Mouse (Mus musculus) midbrain, embryonic 12.5 days (tissue): Measurements from ENCODE around the gene Snph. TPM values are rescaled to one million over a fixed set of nuclear protein-coding genes. Genes with fewer than 3 reads are reported as not detected.

Source experiments
- ATAC-seq: fragments of 200-750 bp; cut with Nextera tagmentation; 2 replicates; pipeline ENCODE4 v1.8.0; 2017; ENCODE audit warnings: low read depth, moderate TSS enrichment, moderate library complexity; ENCODE audit not compliant: low FRiP score
- H3K27ac ChIP-seq: fragments of 300-500 bp; sonication (generic); replicated peaks from 2 replicates; pipeline ENCODE4 v1.5.1; 2016; ENCODE audit warnings: mild to moderate bottlenecking
- H3K27me3 ChIP-seq: fragments of 300-500 bp; sonication (generic); 2 replicates; pipeline ENCODE4 v1.6.1; 2016; ENCODE audit warnings: mild to moderate bottlenecking
- H3K36me3 ChIP-seq: fragments of 300-500 bp; sonication (generic); 2 replicates; pipeline ENCODE4 v1.6.1; 2016
- H3K4me1 ChIP-seq: fragments of 300-500 bp; sonication (generic); 2 replicates; pipeline ENCODE4 v1.6.1; 2016
- H3K4me2 ChIP-seq: fragments of 300-500 bp; sonication (generic); replicated peaks from 2 replicates; pipeline ENCODE4 v1.6.1; 2016; ENCODE audit warnings: mild to moderate bottlenecking, moderate library complexity
- H3K4me3 ChIP-seq: fragments of 300-500 bp; sonication (generic); 2 replicates; pipeline ENCODE4 v1.5.1; 2016; ENCODE audit warnings: mild to moderate bottlenecking
- H3K9ac ChIP-seq: fragments of 300-500 bp; sonication (generic); replicated peaks from 2 replicates; pipeline ENCODE4 v1.6.1; 2016; ENCODE audit warnings: mild to moderate bottlenecking, moderate library complexity
- H3K9me3 ChIP-seq: fragments of 300-500 bp; sonication (generic); 2 replicates; pipeline ENCODE4 v1.6.1; 2016; ENCODE audit warnings: mild to moderate bottlenecking
- WGBS: fragments of 180-500 bp; shearing (Covaris S2); methylation state at CpG from one replicate; pipeline ENCODE4 v1.1.7; 2016; 5-methylcytosine and 5-hydroxymethylcytosine counted together
- polyA plus RNA-seq: library from polyadenylated mRNA; unstranded; fragments of >200 nt; fragmentation: Nextera tagmentation; extraction: Ambion mirVana; gene quantifications from 2 replicates; pipeline ENCODE4 v1.2.1, GENCODE M21; 2016

Snph gene
- polyA plus RNA-seq: 5.5 and 6.3 TPM in 2 replicates

DNA sequence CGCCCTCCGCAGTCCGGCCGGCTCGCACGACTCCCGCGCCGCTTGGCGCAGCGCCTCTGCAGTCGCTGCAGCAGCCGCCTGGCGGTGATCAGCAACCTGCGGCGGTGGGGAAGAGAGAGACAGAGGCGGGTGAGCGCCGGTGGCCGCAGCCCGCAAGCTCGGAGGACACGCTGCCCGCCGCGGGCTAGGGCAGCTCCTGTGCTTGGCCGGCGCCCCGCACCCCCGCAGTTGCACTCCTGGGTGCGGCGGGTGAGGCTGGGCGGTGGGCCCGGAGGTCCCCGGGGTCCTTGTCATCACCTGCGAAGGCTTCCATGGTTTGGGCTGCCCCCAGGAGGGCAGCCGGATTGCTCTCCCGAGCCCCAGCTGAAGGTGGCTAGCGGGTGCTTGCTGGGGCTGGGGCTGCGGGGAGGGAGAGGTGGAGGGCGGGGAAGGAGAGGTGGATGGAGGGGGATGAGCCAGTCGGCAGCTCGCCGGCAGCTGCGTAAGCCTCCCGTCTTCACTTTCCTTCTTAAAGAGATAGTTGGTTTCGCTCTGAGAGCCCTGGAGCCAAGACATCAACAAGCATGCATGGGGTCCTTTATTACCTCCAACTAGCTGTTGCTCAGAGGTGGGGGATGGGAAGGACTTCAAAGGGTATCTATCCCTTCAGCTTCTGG, at the start of gene Snph:
Gene Snph (minus strand): TSS at position 435 of the 656 bp plus-strand sequence.
- Histone ChIP-seq H3K27ac (peak within 1 kb of the TSS; percentile 72), H3K9me3 (no peaks in the 10 kb centered on the region), H3K9ac (peak within 1 kb of the TSS; percentile 66), H3K36me3 (no peaks in the 10 kb centered on the region), H3K27me3 (peaks cover 34% of the 10 kb centered on the region), H3K4me1 (peaks cover 8% of the 10 kb centered on the region), H3K4me2 (peak within 1 kb of the TSS; percentile 93), H3K4me3 (peak within 1 kb of the TSS; percentile 68)
- under 1% methylated on average over 44 of the region's 47 CpGs for WGBS
- ATAC-seq: peak; percentile 87

- WGBS: 69% methylated on average over 2 of the region's 2 CpGs
- Histone ChIP-seq H3K9me3 (no peaks in the 10 kb centered on the region), H3K4me1 (no peaks in the 10 kb centered on the region), H3K9ac (no peak overlapping the region), H3K4me3 (no peak overlapping the region), H3K4me2 (no peak overlapping the region), H3K27me3 (no peaks in the 10 kb centered on the region; the same call in 1 of the 2 replicates), H3K27ac (no peak overlapping the region), H3K36me3 (no peaks in the 10 kb centered on the region)
- ATAC-seq: no peak
Observed at GRCm38 (mm10) chr2:151676234-151676633, 43.8 kb upstream of the Snph start.

- 79% methylated on average over 1 of the region's 1 CpGs for WGBS
- Histone ChIP-seq H3K36me3 (no peaks in the 10 kb centered on the region), H3K27ac (no peak overlapping the region), H3K27me3 (peaks cover 15% of the 10 kb centered on the region), H3K9ac (no peak overlapping the region), H3K9me3 (no peaks in the 10 kb centered on the region), H3K4me2 (no peak overlapping the region), H3K4me3 (no peak overlapping the region), H3K4me1 (no peaks in the 10 kb centered on the region)
- ATAC-seq: 0 out of 2 replicates have a peak, but pooled peaks have one; percentile 6
Observed at GRCm38 (mm10) chr2:151670968-151671329, 38.6 kb upstream of the Snph start.

- peak overlapping the region; percentile 7; the same call in 1 of the 2 replicates for H3K4me3 ChIP-seq
- 39% methylated on average over 45 of the region's 48 CpGs for WGBS
Observed at GRCm38 (mm10) chr2:151670026-151670967, 37.9 kb upstream of the Snph start.

DNA sequence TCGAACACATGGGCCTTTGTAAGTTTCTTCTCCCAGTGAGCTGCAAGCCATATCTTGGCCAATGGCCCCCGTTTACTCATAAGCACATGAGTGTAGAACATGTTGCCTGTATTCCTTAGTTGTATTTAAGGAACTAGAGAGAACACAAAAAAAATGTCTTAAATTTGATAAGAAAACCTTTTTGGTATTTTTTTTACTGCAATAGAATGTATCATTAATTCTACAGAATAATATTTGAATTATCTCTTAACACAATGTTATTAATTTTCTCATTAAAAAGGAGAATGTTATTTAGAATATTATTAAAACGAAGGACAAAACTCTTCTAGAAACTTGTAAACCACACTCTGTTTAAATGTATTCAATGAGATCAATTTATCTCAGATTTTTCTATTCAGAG, 36.0 kb upstream of the Snph start, which contains the start of gene Rad21l:
Gene Rad21l (minus strand): TSS at position 101 of the 400 bp plus-strand sequence.
- H3K4me3 ChIP-seq: no peak within 1 kb of the TSS
- H3K27me3 ChIP-seq: peaks cover 15% of the 10 kb centered on the region
- no peak for ATAC-seq
- no peaks in the 10 kb centered on the region for H3K36me3 ChIP-seq
- no peak within 1 kb of the TSS for H3K4me2 ChIP-seq
- no peak within 1 kb of the TSS for H3K27ac ChIP-seq
- WGBS: 75% methylated on average over 3 of the region's 3 CpGs
- no peaks in the 10 kb centered on the region for H3K4me1 ChIP-seq
- no peak within 1 kb of the TSS for H3K9ac ChIP-seq
- no peaks in the 10 kb centered on the region for H3K9me3 ChIP-seq

More at GRCm38 (mm10) chr2:151670026-151670967, 37.9 kb upstream of the Snph start:
- Histone ChIP-seq H3K27ac (no peak overlapping the region), H3K27me3 (peaks cover 15% of the 10 kb centered on the region), H3K36me3 (no peaks in the 10 kb centered on the region), H3K4me2 (peak overlapping the region; percentile 37), H3K9me3 (no peaks in the 10 kb centered on the region), H3K4me1 (no peaks in the 10 kb centered on the region), H3K9ac (no peak overlapping the region)
- ATAC-seq: peak; percentile 68

- WGBS: 72% methylated on average over 1 of the region's 1 CpGs
- ATAC-seq: no peak
- no peak overlapping the region for H3K4me3 ChIP-seq
Observed at GRCm38 (mm10) chr2:151652053-151652452, 19.7 kb upstream of the Snph start.

DNA sequence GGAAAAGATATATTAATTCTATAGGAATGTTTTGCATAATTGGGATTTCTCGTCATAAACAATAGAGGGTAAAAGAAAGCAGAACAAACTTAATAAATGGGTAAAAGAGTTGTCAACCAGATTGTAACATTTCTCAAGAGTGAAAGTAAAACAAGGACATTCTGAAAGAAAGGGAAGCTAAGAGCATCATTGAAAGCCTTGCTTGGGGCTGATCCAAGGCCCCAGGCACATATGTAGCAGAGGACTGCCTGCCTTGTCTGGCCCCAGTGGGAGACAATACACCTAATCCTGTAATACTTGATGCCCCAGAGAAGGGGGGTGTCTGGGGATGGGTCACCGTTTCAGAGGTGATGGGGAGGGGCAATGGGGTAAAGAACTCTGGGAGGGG, 3.6 kb upstream of the Snph start:
- Histone ChIP-seq H3K9ac (no peak overlapping the region), H3K36me3 (no peaks in the 10 kb centered on the region), H3K4me1 (peaks cover 8% of the 10 kb centered on the region), H3K4me3 (no peak overlapping the region), H3K9me3 (no peaks in the 10 kb centered on the region), H3K27me3 (peaks cover 20% of the 10 kb centered on the region), H3K27ac (no peak overlapping the region), H3K4me2 (no peak overlapping the region)
- 56% methylated on average over 2 of the region's 2 CpGs for WGBS
- ATAC-seq: no peak

More at GRCm38 (mm10) chr2:151652053-151652452, 19.7 kb upstream of the Snph start:
- Histone ChIP-seq H3K36me3 (no peaks in the 10 kb centered on the region), H3K4me2 (no peak overlapping the region), H3K9ac (no peak overlapping the region), H3K4me1 (no peaks in the 10 kb centered on the region), H3K9me3 (no peaks in the 10 kb centered on the region), H3K27me3 (no peaks in the 10 kb centered on the region), H3K27ac (no peak overlapping the region)

GRCm38 (mm10) chr2:151635362-151636014, 3.1 kb upstream of the Snph start:
- H3K9me3 ChIP-seq: no peaks in the 10 kb centered on the region
- H3K27me3 ChIP-seq: peaks cover 25% of the 10 kb centered on the region
- 72% methylated on average over 9 of the region's 9 CpGs for WGBS
- peaks cover 8% of the 10 kb centered on the region for H3K4me1 ChIP-seq
- no peak overlapping the region for H3K9ac ChIP-seq
- H3K4me2 ChIP-seq: no peak overlapping the region
- no peaks in the 10 kb centered on the region for H3K36me3 ChIP-seq
- no peak for ATAC-seq
- no peak overlapping the region for H3K4me3 ChIP-seq
- no peak overlapping the region for H3K27ac ChIP-seq

DNA sequence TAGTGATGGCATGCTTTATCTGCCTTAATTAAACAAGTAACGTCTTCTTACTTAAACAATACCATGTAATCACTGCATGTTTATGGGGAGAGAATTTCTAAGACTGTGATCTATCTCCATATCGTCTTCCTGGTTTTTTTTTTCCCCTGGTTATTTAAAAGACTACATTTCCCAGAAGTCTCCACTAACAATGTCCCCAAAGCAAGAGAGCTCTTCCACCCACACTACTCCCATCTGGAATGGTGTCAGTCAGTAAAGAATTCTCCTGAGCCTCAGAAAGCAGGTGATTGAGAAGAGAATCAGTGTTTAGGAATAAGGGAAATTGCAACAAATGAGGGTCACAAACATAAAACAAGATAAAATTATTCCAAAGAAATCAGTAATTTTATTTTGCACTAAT, 2.5 kb upstream of the Snph start:
- no peak for ATAC-seq
- H3K9ac ChIP-seq: no peak overlapping the region
- no peak overlapping the region for H3K27ac ChIP-seq
- no peak overlapping the region for H3K4me3 ChIP-seq
- no peak overlapping the region for H3K4me2 ChIP-seq
- peaks cover 8% of the 10 kb centered on the region for H3K4me1 ChIP-seq
- no peaks in the 10 kb centered on the region for H3K36me3 ChIP-seq
- no peaks in the 10 kb centered on the region for H3K9me3 ChIP-seq
- peaks cover 29% of the 10 kb centered on the region for H3K27me3 ChIP-seq
- WGBS: 36% methylated on average over 2 of the region's 2 CpGs

DNA sequence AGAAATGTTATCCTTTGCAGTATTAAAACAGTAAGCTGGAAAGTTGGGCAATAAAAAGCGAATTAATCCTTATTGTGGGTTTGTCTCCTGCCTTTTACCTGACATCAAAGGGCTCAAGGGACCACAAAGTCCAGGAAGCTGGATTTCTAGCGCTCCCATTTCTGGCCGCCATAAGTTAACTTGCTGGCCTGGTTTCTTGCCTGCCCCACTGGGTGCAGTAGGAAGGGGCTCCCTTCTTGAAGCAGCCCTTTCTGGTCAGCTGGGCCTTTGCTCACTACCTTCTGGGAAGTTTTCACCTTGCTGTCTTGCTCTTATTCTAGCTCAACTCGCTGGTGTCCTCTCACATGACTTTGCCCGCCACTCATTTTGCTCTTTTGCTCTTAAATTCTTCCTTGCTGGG, 589 bp upstream of the Snph start:
- H3K36me3 ChIP-seq: no peaks in the 10 kb centered on the region
- peaks cover 34% of the 10 kb centered on the region for H3K27me3 ChIP-seq
- no peaks in the 10 kb centered on the region for H3K9me3 ChIP-seq
- H3K27ac ChIP-seq: no peak overlapping the region
- WGBS: 29% methylated on average over 5 of the region's 5 CpGs
- H3K4me2 ChIP-seq: peak overlapping the region; percentile 93; the same call in 1 of the 2 replicates
- peaks cover 8% of the 10 kb centered on the region for H3K4me1 ChIP-seq
- peak overlapping the region; percentile 68; the same call in 1 of the 2 replicates for H3K4me3 ChIP-seq
- ATAC-seq: no peak
- no peak overlapping the region for H3K9ac ChIP-seq

- Histone ChIP-seq H3K27me3 (peaks cover 34% of the 10 kb centered on the region), H3K36me3 (no peaks in the 10 kb centered on the region), H3K4me2 (peak overlapping the region; percentile 93), H3K4me3 (peak overlapping the region; percentile 68), H3K27ac (peak overlapping the region; percentile 72), H3K9me3 (no peaks in the 10 kb centered on the region), H3K4me1 (peaks cover 8% of the 10 kb centered on the region), H3K9ac (peak overlapping the region; percentile 66)
- ATAC-seq: peak; percentile 0
- 2% methylated on average over 22 of the region's 22 CpGs for WGBS
Observed at GRCm38 (mm10) chr2:151631406-151632158, 811 bp downstream of the Snph start.
